Mouse (Mus musculus): ENCODE results near the gene Shh.

Shh gene

DNA sequence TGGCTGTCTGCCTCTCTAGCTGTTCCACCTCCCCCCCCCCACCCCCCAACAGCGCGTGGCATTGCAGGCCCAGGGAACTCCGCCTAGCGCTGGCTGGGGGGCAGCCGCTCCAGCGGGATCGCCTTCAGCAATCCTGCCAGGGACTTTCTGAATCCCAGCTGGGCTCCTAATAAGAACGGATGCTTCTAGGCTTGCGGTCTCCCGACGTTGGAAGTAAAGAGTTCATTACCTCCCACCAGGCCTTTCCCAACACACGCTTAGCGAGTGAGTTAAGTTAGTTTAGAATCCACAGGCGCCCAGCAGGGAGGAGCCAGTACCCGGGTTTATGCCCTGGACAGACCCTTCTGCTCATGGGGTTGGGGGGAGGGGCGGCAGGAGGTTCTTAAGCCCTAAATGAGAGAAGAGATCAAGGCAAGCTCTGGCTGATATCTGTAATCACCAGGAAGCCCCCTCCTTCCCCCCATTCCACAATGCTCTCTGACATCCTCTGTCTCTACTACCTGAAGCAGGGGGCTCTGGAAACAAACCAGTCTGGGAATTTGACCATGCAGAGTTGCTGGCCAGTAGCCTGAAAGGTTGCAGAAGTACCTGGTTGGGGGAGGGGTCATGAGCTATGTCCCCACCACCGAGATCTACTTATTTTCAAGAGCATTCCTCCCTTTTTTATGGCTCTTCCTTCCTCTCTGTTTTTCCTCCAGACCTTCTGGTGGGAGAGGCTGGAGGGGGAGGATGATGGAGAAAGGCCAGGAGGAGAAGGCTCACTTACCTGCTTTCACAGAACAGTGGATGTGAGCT is 6.3 kb downstream of the Shh start:
- in situ Hi-C loops (cut with MboI; ENCODE audit: low sequenced_read_pairs) = loop anchor here (25.0 kb wide), 1 partner anchor 577 kb away; no protein-coding TSS in a partner anchor

DNA sequence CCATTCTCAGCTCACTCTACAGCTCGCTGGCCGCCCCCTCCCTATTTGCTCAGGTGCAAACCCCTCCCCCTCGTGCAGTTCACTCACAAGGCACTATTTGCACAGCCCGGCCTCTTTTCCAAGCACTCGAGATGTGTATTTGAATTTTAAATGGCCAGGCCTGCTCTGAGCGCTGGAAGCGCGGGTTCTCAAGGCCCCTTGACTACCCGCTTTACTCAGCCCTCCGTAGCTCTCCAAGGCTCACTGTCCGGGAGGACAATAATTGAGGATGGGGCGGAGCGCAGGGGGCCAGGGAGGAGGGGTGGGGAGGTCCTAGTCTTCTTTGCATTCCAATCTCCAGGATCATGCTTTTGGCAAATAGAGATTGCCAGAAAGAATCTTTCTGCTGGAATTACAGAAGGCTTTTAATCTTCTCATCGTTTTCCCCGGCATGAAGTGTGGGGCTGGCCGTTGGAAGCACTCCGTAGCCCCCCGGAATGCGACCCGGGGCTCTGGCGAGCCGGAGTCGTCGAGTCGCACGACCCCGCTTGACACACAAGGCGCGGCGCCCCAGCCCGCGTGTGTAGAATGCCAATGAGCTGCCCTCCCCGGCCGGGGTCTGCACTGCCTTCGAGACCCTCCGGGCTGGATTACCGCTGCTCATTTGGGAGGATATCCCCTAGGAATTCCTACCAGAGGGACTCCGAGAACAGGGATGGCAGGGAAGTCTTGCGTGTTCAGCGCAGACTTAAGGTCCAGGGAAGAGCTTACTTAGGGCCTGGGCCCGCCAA is 7.4 kb downstream of the Shh start:
- in situ Hi-C loops (cut with MboI; ENCODE audit: low sequenced_read_pairs) = loop anchor here (10.0 to 25.0 kb wide), 2 partner anchors 578 to 835 kb away; no protein-coding TSS in a partner anchor

GRCm38 (mm10) chr5:28458821-28459240 is 8.2 kb downstream of the Shh start:
- in situ Hi-C loops (cut with MboI; ENCODE audit: low sequenced_read_pairs) = loop anchor here (10.0 to 25.0 kb wide), 2 partner anchors 578 to 836 kb away; no protein-coding TSS in a partner anchor

DNA sequence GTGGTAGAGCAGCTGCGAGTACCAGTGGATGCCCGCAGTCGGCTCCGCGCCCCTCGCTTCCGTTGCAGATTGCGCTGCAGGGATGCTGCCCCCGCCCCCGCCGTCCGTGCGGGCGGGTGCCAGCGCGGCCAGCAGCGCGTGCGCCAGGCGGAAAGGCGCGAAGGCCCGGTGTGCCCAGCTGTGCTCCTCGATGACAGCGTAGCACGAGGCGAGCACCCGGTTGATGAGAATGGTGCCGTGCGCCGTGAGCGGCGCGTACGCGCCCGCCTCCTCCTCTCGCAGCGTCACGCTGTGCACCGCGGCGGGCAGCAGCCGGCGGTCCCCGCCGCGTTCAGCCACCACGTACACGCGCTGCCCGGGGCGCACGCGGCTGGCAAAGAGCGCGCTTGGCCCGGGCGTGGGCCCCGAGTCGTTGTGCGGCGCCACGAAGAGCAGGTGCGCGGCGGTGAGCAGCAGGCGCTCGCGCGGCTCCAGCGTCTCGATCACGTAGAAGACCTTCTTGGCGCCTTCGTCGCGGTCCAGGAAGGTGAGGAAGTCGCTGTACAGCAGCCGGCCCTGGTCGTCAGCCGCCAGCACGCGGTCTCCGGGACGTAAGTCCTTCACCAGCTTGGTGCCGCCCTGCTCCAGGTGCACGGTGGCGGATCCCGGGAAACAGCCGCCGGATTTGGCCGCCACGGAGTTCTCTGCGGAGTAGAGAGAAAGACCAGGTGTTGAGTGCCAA is 9.0 kb downstream of the Shh start:
- in situ Hi-C loops (cut with MboI; ENCODE audit: low sequenced_read_pairs) = loop anchor here (10.0 to 25.0 kb wide), 2 partner anchors 579 to 837 kb away; no protein-coding TSS in a partner anchor

- in situ Hi-C loops (cut with MboI; ENCODE audit: low sequenced_read_pairs) = loop anchor here (10.0 to 25.0 kb wide), 2 partner anchors 581 to 838 kb away; no protein-coding TSS in a partner anchor
These were observed 10.7 kb downstream of the Shh start for GRCm38 (mm10) chr5:28456366-28456765.

DNA sequence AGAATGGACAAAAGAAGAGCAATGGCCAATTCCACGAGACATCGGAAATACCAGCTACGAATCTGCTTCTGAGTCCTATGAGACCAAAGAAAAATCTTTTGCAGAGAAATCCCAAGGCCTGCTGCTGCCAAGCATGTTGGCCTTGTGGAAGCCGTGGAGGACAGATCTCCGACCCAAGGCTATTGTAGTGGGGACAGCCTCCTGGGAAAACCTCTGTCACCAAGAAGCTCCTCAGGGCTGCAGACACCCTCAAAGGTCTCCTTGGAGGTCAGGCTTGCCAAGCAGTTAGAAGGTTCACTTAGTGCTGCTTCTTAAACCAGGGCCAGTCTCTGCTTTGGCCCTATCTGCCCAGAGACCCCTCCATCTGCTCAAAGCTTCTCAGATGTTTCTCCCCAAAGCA is 11.3 kb downstream of the Shh start:
- in situ Hi-C loops (cut with MboI; ENCODE audit: low sequenced_read_pairs) = loop anchor here (10.0 to 25.0 kb wide), 2 partner anchors 582 to 839 kb away; no protein-coding TSS in a partner anchor

- in situ Hi-C loops (cut with MboI; ENCODE audit: low sequenced_read_pairs) = loop anchor here (10.0 to 25.0 kb wide), 2 partner anchors 583 to 840 kb away; no protein-coding TSS in a partner anchor
These were observed 12.5 kb downstream of the Shh start for GRCm38 (mm10) chr5:28454546-28454945.

- in situ Hi-C loops (cut with MboI; ENCODE audit: low sequenced_read_pairs) = loop anchor here (10.0 to 25.0 kb wide), 2 partner anchors 584 to 841 kb away; no protein-coding TSS in a partner anchor
These were observed 13.5 kb downstream of the Shh start for GRCm38 (mm10) chr5:28453523-28453922.

GRCm38 (mm10) chr5:28453086-28453485 is 14.0 kb downstream of the Shh start:
- in situ Hi-C loops (cut with MboI; ENCODE audit: low sequenced_read_pairs) = loop anchor here (10.0 to 25.0 kb wide), 2 partner anchors 584 to 842 kb away; no protein-coding TSS in a partner anchor

DNA sequence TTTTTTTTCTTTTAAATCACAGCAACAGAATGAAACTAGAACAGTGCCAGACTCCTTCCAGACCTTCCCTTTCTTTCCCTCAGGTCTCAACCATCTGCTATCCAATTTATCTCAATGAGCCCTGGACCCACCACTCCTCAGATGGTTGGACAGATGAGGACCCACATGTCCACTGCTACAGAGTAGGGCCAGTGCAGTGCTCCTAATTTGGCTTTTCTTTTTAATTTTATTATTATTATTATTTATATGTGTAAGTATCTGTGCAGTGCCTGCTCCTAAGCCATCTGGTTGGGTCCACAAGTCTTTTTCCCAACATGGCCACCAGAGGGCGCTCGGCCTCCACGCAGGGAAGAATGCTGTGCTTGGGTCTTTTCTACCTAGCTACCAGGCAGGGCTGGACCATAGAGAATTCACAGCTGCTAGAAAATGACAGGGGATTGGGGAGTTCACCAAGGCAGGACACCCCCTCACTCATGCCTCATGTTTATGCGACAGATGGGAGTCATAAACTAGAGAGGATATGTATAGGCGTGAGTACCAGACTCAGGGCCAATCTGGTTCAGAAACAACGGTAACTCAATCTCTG is 15.9 kb downstream of the Shh start:
- in situ Hi-C loops (cut with MboI; ENCODE audit: low sequenced_read_pairs) = loop anchor here (10.0 to 25.0 kb wide), 2 partner anchors 586 to 844 kb away; no protein-coding TSS in a partner anchor

- in situ Hi-C loops (cut with MboI; ENCODE audit: low sequenced_read_pairs) = loop anchor here (10.0 to 25.0 kb wide), 2 partner anchors 587 to 844 kb away; no protein-coding TSS in a partner anchor
These were observed 16.7 kb downstream of the Shh start for GRCm38 (mm10) chr5:28450126-28450890.

GRCm38 (mm10) chr5:28425926-28426325 is 41.1 kb downstream of the Shh start:
- in situ Hi-C loops (cut with MboI; ENCODE audit: low sequenced_read_pairs) = no loop called here

DNA sequence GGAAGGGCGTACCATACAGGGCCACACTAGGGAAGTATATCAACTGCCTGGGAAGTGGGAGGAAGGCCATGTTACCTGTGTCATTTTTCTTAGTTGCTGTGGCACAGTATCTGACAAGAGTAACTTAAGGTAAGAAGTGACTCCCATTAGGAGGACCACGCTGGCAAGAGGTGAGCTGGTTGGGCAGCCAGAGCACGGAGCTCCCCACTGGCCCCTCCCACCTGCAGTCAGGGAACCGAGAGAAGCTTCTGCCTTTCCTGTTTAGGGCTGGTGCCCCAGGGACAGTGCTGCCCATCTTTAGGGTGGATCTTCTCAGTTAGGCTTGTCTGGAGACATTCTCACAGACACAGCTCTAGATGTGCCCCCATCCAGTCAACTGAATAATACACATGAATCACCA is 43.3 kb downstream of the Shh start:
- in situ Hi-C loops (cut with MboI; ENCODE audit: low sequenced_read_pairs) = no loop called here

- in situ Hi-C loops (cut with MboI; ENCODE audit: low sequenced_read_pairs) = no loop called here
These were observed 47.3 kb downstream of the Shh start for GRCm38 (mm10) chr5:28419640-28420265.

GRCm38 (mm10) chr5:28418734-28419133 is 48.3 kb downstream of the Shh start:
- in situ Hi-C loops (cut with MboI; ENCODE audit: low sequenced_read_pairs) = no loop called here

DNA sequence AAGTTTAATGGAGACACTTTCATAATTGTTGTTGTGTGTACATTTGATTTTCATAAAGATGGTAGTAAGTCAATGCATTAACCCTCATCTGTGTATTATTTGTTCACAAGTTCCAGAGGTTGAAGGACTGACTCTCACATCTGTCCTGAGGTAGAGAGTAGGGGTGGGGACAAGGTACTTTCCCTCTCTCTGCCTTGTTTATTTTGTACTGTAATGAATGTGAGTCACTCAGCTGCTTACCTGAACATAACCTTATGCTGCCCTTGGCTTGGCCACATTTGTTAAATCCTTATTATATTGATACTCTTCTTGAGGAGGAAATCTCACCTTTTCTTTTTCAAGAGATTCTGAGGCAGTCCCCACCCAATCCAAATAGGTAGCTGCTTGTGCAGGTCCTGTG is 51.0 kb downstream of the Shh start:
- in situ Hi-C loops (cut with MboI; ENCODE audit: low sequenced_read_pairs) = no loop called here

DNA sequence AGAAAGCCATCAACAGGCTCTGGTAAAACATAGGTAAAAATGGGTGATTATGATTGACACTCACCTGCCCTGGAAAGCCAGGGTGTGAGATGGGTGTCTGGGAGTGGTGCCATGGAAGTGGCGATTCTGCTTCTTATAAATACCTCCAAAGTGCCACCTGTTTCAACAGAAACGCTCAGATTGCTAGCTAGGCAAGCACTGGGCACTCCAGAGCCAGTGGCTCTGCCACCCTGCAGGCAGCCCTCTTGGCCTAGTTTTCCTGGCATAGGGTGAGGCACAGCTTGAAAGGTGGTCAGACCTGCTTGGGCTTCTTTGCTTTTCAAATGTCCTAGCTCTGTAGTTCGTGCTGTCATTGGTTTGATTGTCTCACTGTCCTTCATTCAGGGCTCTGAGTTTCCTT is 53.0 kb downstream of the Shh start:
- in situ Hi-C loops (cut with MboI; ENCODE audit: low sequenced_read_pairs) = no loop called here

- in situ Hi-C loops (cut with MboI; ENCODE audit: low sequenced_read_pairs) = no loop called here
These were observed 53.5 kb downstream of the Shh start for GRCm38 (mm10) chr5:28413533-28413932.

Data from CH12F3 (cell line).